Mouse (Mus musculus) gastrocnemius, postnatal 25 days (tissue): ENCODE results near the gene Phrf1. TPM values are rescaled to one million over a fixed set of nuclear protein-coding genes. Genes with fewer than 3 reads are reported as not detected.

Experiments
- DNase-seq: peaks from one replicate; pipeline ENCODE4 v3.0.0; 2022
- total RNA-seq, 2 experiments: library from RNA; stranded (reverse); gene quantifications; 1 replicate in 1 of 2; 2 replicates in 1 of 2; pipeline ENCODE4 v1.2.3; 2021

Gene Phrf1
- total RNA-seq, 2 experiments from 2014 or later: 17.3 to 21.4 TPM

GRCm38 (mm10) chr7:141256159-141256558 lies 27.6 kb downstream of the Phrf1 start:
- no peak for DNase-seq

DNA sequence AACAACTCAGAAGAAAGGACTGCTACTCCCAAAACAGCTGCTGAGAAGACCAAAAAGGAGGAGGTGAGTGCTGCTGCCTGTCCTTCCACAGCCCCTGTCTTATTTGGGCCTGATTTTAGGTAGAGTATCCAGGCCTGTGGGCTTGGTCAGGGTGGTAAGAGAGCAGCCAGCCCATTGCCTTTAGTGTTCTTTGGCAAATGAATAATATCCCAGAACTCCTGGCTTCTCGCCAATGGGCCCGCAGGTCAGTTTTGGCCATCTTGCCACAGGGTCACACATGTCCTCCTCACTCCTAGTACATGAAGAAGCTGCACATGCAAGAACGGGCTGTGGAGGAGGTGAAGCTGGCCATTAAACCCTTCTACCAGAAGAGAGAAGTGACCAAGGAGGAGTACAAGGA lies 32.9 kb downstream of the Phrf1 start:
- no peak for DNase-seq

- no peak for DNase-seq
These were observed 35.1 kb downstream of the Phrf1 start for GRCm38 (mm10) chr7:141263640-141264039.

GRCm38 (mm10) chr7:141264041-141264700 lies 35.6 kb downstream of the Phrf1 start:
- DNase-seq: no peak

- no peak for DNase-seq
These were observed 36.3 kb downstream of the Phrf1 start for GRCm38 (mm10) chr7:141264761-141265410.

DNA sequence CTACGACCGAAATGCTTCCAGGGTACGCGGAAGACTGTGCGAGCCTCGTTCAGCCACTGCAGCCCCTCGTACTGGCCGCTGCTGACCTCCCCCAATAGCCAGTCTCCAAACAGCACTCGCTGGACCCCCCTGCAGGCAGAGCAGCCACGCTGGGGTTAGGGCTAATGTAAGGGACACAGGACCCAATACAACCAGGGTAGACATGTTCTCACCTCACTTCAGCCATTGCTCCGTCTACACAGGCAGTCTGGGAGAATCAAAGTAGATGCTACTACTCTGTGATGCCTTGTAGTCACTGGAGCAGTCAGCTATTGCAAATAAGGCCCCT lies 36.8 kb downstream of the Phrf1 start:
- DNase-seq: no peak

GRCm38 (mm10) chr7:141265739-141266561 lies 37.4 kb downstream of the Phrf1 start, which contains the start of gene Irf7:
TSS of gene Irf7 (minus strand) at chr7:141266481.
- DNase-seq: peak; percentile 52

DNA sequence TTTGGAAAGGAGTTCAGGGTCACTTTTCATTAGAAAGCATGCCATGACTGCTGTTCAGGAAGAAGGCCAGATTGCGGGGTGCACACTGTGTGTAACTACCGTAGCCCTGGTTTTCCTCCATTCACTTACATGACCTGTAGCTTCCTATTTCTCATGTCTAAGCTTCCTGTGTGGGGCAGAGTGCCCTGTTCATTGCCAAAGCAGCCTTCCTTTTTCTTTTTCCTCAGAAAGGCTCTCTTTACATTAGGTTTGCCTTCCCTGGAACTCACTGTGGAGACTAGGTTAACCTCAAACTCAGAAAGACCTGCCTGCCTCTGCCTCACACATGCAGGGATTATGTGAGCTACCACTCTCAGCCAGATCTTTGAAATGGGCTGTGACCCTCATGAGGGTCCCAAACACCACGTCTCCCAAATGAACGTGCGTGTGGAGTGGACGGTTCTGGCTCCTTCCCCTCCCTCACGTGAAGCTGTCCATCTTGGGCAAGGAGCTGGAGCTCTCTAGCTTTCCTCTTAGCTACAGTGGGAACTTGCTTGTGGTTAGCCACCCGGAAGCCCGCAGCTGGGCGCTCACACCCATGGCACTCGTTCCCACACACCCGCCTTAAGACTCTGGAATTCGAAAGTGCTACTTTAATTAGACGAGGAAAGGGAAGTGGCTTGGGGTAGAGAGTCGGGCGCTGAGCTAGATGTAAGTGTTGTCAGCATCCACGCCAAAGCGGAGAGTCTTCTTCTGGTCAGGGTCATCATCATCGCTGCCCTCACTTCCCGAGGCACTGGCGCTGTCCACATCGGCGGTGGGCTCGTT lies 40.1 kb downstream of the Phrf1 start:
- no peak for DNase-seq

DNA sequence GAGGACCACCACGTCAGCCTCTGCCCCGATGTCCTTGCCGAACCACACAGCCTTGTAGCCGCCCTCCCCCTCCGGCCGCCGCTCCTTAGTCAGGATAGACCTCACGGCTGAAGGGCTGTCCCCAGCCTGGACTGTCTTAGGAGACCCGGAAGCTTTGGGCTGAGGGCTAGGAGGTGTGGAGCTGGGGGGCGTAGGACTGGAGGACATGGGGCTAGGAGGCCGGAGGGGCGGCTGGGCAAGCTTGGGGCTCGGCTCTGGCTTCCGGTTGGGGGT lies 40.6 kb downstream of the Phrf1 start:
- no peak for DNase-seq

DNA sequence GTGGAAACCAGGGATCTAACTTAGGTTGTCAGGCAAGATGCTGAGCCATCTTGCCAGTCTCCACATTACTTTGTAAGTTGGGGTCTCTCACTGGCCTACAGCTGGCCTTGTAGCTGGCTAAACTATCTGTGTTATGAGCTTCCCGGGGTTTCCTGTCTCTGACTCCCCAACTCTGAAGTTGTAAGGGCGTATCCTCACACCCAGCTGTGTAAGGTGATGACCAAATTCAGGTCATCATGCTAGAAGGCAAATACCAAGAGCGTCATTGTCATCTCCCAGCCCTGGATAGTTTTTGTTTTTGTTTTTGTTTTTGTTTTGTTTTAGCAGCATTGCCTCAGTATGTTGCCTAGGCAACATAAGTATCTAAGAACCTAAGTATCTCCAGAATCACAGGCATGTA lies 42.0 kb downstream of the Phrf1 start:
- DNase-seq: no peak

DNA sequence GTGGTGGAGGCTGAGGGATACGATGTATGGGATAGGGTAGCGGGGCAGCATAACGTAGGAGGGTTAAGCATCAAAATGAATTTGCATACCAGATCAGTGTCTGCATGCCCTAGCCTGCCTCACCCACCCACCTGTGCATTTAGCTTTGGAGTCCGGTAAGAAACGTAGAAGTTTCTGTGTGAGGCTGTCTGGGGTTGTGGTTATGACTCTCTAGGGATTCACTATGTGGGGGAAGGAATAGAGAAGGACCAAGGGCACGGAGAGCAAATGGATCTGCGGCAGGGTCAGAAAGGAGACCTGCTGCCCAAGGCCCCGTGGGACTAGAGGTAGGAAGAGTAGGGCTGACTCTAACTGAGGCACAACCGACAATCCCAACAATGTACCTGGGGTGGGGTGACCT lies 46.8 kb downstream of the Phrf1 start:
- no peak for DNase-seq

- DNase-seq: no peak
These were observed 48.0 kb downstream of the Phrf1 start, which contains the start of gene Cdhr5 for GRCm38 (mm10) chr7:141276546-141276945. TSS of gene Cdhr5 (minus strand) at chr7:141276786.

GRCm38 (mm10) chr7:141277701-141278678 lies 49.4 kb downstream of the Phrf1 start:
- no peak for DNase-seq

DNA sequence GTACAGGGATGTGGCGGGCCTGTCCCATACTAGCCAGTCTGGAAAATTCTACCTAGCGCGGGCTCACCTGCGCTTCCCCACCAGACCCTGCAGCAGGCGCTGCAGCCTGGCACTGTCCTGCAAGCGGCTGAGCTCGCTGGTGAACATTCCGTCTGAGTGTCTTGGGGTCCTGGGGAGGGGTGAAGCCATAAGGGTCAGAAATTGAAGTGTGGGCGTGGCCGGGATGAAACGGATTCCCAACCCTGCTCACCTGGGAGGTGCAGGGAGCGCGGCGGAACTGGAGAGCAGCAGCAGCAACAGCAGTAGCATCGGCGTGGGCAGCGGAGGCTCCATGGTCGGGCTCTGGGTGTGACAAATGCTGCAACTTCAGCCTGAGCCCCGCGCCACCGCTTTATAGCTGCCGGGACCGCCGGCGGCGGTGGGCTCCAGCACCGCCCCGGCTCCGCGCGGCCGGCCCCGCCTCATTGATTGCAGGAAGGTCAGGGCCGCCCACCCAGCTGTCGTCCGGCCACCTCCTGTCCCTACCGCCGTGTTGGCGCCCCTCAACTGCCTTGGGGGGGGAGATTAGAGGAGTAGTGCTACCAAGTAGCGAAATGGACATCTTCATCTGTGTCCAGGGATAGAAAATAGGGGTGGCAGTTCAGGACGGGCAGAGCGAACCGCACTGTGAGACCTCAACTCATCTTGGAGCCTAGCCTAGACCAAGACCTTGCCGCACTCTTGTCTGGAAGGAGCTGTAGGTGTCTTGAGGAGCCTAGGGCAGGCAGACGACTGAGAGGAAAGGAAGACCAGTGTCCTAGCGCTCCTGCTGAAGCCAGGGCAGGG lies 50.4 kb downstream of the Phrf1 start, which contains the start of gene Sct:
Gene Sct (minus strand): TSS at position 368 of the 825 bp plus-strand sequence.
- no peak for DNase-seq

GRCm38 (mm10) chr7:141281442-141281841 lies 52.9 kb downstream of the Phrf1 start:
- no peak for DNase-seq

- no peak for DNase-seq
These were observed 54.2 kb downstream of the Phrf1 start for GRCm38 (mm10) chr7:141282756-141283155.

DNA sequence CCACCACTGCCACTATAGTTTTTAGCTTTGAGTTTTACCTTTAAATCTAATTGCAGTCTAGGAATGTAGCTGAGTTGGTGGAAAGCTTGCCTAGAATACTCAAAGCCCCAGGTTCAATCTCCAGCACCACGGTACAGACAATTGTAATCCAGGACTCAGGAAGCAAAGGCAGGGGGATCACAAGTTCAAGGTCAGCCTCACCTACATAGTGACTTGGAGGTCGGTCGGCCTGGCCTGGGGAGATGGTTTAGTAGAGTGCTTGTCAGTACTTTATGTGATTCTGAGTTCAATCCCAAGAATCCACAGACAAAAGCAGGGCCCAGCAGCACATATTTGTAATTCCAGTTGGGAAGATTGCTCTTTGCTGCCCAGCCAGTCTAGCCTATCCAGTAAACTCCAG lies 59.5 kb downstream of the Phrf1 start:
- no peak for DNase-seq

DNA sequence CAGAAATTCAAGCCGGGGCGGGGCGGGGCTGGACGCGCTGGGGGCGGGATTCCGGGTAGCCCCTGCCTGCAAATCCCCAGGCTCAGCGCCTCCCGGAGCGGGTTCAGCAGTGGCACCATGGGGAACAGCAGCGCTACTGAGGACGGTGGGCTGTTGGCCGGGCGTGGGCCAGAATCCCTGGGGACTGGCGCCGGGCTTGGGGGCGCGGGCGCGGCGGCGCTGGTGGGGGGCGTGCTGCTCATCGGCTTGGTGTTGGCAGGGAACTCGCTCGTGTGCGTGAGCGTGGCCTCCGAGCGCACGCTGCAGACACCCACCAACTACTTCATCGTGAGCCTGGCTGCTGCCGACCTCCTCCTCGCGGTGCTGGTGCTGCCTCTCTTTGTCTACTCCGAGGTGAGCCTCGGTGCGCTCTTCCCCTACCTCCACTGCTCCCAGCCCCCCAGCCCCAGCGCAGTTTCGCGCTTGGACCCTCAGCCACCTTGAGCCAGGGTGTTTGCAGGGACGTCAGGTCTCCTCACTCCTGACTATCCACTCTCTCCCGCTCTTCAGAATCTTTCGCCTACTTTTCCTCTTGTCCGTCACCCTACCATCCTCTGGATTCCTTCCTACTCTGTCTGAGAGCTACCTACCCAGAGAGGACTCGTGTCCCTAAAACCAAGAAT lies 63.5 kb downstream of the Phrf1 start, which contains the start of gene Drd4:
Gene Drd4 (plus strand): TSS at position 86 of the 662 bp plus-strand sequence.
- no peak for DNase-seq

- DNase-seq: no peak
These were observed 64.2 kb downstream of the Phrf1 start for GRCm38 (mm10) chr7:141292583-141293388.
